8 mouse cellular contexts compared by ENCODE assay signal in the genomic region with DNA sequence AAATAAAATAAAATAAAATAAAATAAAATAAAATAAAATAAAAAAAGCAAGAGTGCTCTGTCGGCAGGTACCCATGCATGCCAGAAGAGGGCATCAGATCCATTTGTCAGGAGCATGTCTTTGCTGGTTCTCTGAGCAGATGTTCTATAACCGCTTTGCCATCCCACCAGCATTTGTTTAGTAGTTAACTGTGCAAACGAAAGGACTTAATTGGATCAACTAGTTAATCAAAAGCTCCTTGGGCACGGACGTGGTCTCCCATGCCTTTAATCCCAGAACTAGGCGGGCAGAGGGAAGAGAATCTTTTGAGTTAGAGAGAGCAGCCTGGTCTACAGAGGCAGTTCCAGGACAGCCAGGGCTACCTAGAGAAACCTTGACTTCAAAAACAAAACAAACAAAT. TPM values are rescaled to one million over a fixed set of nuclear protein-coding genes. Genes with fewer than 3 reads are reported as not detected.
DNase-seq lines count a peak whose midpoint lies in the region; ATAC-seq and TF ChIP-seq lines count a peak whose summit lies in the region.

No protein-coding gene starts in this region.

- H3K36me3 ChIP-seq in forebrain, embryonic 11.5 days (ENCODE audit: control insufficient read depth, insufficient read depth, low read length), result no peaks in the 10 kb centered on the region
- no peaks in the 10 kb centered on the region for H3K36me3 ChIP-seq in liver, embryonic 13.5 days

- no peak overlapping the region for H3K4me3 ChIP-seq in layer of hippocampus, adult 2 months
- H3K4me3 ChIP-seq in forebrain, embryonic 11.5 days (ENCODE audit: low read depth, low read length), result no peak overlapping the region
- peak overlapping the region; percentile 49; the same call in 1 of the 2 replicates for H3K4me3 ChIP-seq in liver, embryonic 13.5 days (replicated peaks)

- peak overlapping the region; percentile 55; the same call in 1 of the 2 replicates for H3K4me2 ChIP-seq in forebrain, embryonic 11.5 days (ENCODE audit: low read depth, low read length, severe bottlenecking)
- H3K4me2 ChIP-seq in liver, embryonic 13.5 days, result peak overlapping the region; percentile 69

- H3K9ac ChIP-seq in forebrain, embryonic 11.5 days (ENCODE audit: low read length), result no peak overlapping the region
- H3K9ac ChIP-seq in liver, embryonic 13.5 days, result no peak overlapping the region

- TF ChIP-seq CTCF in layer of hippocampus, adult 2 months (conservative IDR thresholded peaks at IDR 0.05), result peak; percentile 80

- ATAC-seq in forebrain, embryonic 11.5 days (replicated peaks; ENCODE audit: low FRiP score), result peak; percentile 42; the same call in 1 of the 2 replicates
- no peak for ATAC-seq in liver, embryonic 13.5 days (ENCODE audit: low read depth)
- no peak for ATAC-seq in megakaryocyte-erythroid progenitor cell, adult 5-6 weeks (replicated peaks; ENCODE audit: low FRiP score, low TSS enrichment, poor library complexity, severe bottlenecking)

- no peak for DNase-seq in layer of hippocampus, adult 2 months (ENCODE audit: low spot score in 2 of 2)
- DNase-seq in layer of hippocampus, adult 9-11 months, result no peak
- peak; percentile 85 for DNase-seq in MN1 (ENCODE audit: low spot score)
- no peak for DNase-seq in forebrain, embryonic 11.5 days (ENCODE audit: low spot score)
- peak; percentile 38 for DNase-seq in liver, embryonic 13.5 days
- peak; percentile 46 for DNase-seq in thymus, postnatal 14 days
- no peak for DNase-seq in cerebellum, adult 11 months

- peaks cover 27% of the 10 kb centered on the region for H3K27me3 ChIP-seq in forebrain, embryonic 11.5 days (ENCODE audit: control insufficient read depth, insufficient read depth, low read length)
- peaks cover 82% of the 10 kb centered on the region for H3K27me3 ChIP-seq in liver, embryonic 13.5 days

- H3K9me3 ChIP-seq in forebrain, embryonic 11.5 days (ENCODE audit: control insufficient read depth, low read length), result no peaks in the 10 kb centered on the region
- no peaks in the 10 kb centered on the region for H3K9me3 ChIP-seq in liver, embryonic 13.5 days (replicated peaks)

- under 1% methylated on average over 6 of the region's 6 CpGs for WGBS in forebrain, embryonic 11.5 days
- WGBS in liver, embryonic 13.5 days (ENCODE audit: insufficient replicate concordance), result 3% methylated on average over 6 of the region's 6 CpGs

- H3K4me1 ChIP-seq in forebrain, embryonic 11.5 days (replicated peaks; ENCODE audit: control insufficient read depth, insufficient read depth, low read length), result 0 out of 2 replicates have a peak, but pooled peaks cover 2% of the 10 kb centered on the region
- peaks cover 9% of the 10 kb centered on the region for H3K4me1 ChIP-seq in liver, embryonic 13.5 days (replicated peaks)

- no peak overlapping the region for H3K27ac ChIP-seq in layer of hippocampus, adult 2 months
- no peak overlapping the region for H3K27ac ChIP-seq in forebrain, embryonic 11.5 days (ENCODE audit: low read depth, low read length)
- H3K27ac ChIP-seq in liver, embryonic 13.5 days, result no peak overlapping the region

RNA-seq across cellular contexts. Expression of gene Fcgr1, which starts 33.4 kb away (rescaled TPM):
- 1 to 10 TPM; 2.2 to 2.3 TPM for total RNA-seq in layer of hippocampus, adult 2 months (2021)
- polyA plus RNA-seq in forebrain, embryonic 11.5 days (2014; fragmentation: Nextera tagmentation; extraction: Ambion mirVana), result 0.95 and 2.6 TPM in 2 replicates
- 3.0 and 4.6 TPM in 2 replicates for polyA plus RNA-seq in liver, embryonic 13.5 days (2015; fragmentation: Nextera tagmentation; extraction: Ambion mirVana)
- total RNA-seq in megakaryocyte-erythroid progenitor cell, adult 5-6 weeks (2014; fragmentation: Nextera tagmentation), result not detected in 2 replicates
- total RNA-seq in megakaryocyte-erythroid progenitor cell, adult 5-6 weeks (2017), result 0.11 TPM in 1 of 2 replicates, not detected in the other

RNA-seq across cellular contexts. Expression of gene Hist2h2bb, which starts 57.6 kb away (rescaled TPM):
- 100 to 1,000 TPM; 126 to 137 TPM for total RNA-seq in layer of hippocampus, adult 2 months (2021)
- 24.1 and 28.7 TPM in 2 replicates for polyA plus RNA-seq in forebrain, embryonic 11.5 days (2014; fragmentation: Nextera tagmentation; extraction: Ambion mirVana)
- polyA plus RNA-seq in liver, embryonic 13.5 days (2015; fragmentation: Nextera tagmentation; extraction: Ambion mirVana), result 23.7 and 25.8 TPM in 2 replicates
- total RNA-seq in megakaryocyte-erythroid progenitor cell, adult 5-6 weeks (2014; fragmentation: Nextera tagmentation), result 1,021 and 1,485 TPM in 2 replicates
- total RNA-seq in megakaryocyte-erythroid progenitor cell, adult 5-6 weeks (2017), result 6,042 and 11,084 TPM in 2 replicates

RNA-seq across cellular contexts. Expression of gene Hist2h3b, which starts 58.7 kb away (rescaled TPM):
- 10 to 100 TPM; 48.4 to 51.6 TPM for total RNA-seq in layer of hippocampus, adult 2 months (2021)
- 99.6 and 105 TPM in 2 replicates for polyA plus RNA-seq in forebrain, embryonic 11.5 days (2014; fragmentation: Nextera tagmentation; extraction: Ambion mirVana)
- 89.3 and 159 TPM in 2 replicates for polyA plus RNA-seq in liver, embryonic 13.5 days (2015; fragmentation: Nextera tagmentation; extraction: Ambion mirVana)
- 432 and 521 TPM in 2 replicates for total RNA-seq in megakaryocyte-erythroid progenitor cell, adult 5-6 weeks (2014; fragmentation: Nextera tagmentation)
- 172 and 646 TPM in 2 replicates for total RNA-seq in megakaryocyte-erythroid progenitor cell, adult 5-6 weeks (2017)

Comparison
In these comparisons a context has a peak if more than half of its experiments do, and no peak if none do; other contexts are left out.
1. DNase-seq: peak in MN1 (single experiment), liver, embryonic 13.5 days (single experiment) and thymus, postnatal 14 days (single experiment); none in layer of hippocampus, adult 2 months (0 of 2), layer of hippocampus, adult 9-11 months (single experiment), forebrain, embryonic 11.5 days (single experiment) and cerebellum, adult 11 months (single experiment).
2. RNA of gene Hist2h2bb, which starts 57.6 kb away (total RNA-seq): 1,021 to 11,084 TPM in megakaryocyte-erythroid progenitor cell, adult 5-6 weeks; 126 to 137 TPM in layer of hippocampus, adult 2 months; every median in the first group is over 4 times any median in the second.